Mouse (Mus musculus): ENCODE data around the gene Mtap. TPM values are rescaled to one million over a fixed set of nuclear protein-coding genes. Genes with fewer than 3 reads are reported as not detected.

Mtap gene
- polyA plus RNA-seq, 1 experiment from 2014 or later: 19.4 TPM

GRCm38 (mm10) chr4:89210314-89210713 is 73.4 kb downstream of the Mtap start:
- no peak overlapping the region for H3K4me3 ChIP-seq (ENCODE audit: inconsistent target)
- H3K36me3 ChIP-seq (ENCODE audit: inconsistent target): no peaks in the 10 kb centered on the region
- H3K79me2 ChIP-seq (ENCODE audit: inconsistent target): no peaks in the 10 kb centered on the region
- 91% methylated on average over 7 of the region's 7 CpGs for WGBS (ENCODE audit: missing documents)
- no peak overlapping the region for H3K27ac ChIP-seq

- Histone ChIP-seq H3K36me3 (ENCODE audit: inconsistent target) (no peaks in the 10 kb centered on the region), H3K4me3 (ENCODE audit: inconsistent target) (no peak overlapping the region), H3K79me2 (ENCODE audit: inconsistent target) (no peaks in the 10 kb centered on the region), H3K27ac (no peak overlapping the region)
- WGBS (ENCODE audit: missing documents): 0% methylated on average over 3 of the region's 3 CpGs
Observed at GRCm38 (mm10) chr4:89212178-89212577, 75.3 kb downstream of the Mtap start.

Other genes starting within 250 kb of the Mtap start
- gene Cdkn2a, start 157.5 kb downstream of the Mtap start, polyA plus RNA-seq (2018): 0.24 to 1.5 TPM (median 0.41 TPM) in 3 replicates
- 0.37 to 1.4 TPM (median 0.42 TPM) in 3 replicates for gene Cdkn2b, start 173.9 kb downstream of the Mtap start, polyA plus RNA-seq (2018)